Mouse (Mus musculus): ENCODE results near the gene 1700012P22Rik. TPM values are rescaled to one million over a fixed set of nuclear protein-coding genes. Genes with fewer than 3 reads are reported as not detected.

The 1700012P22Rik gene
- total RNA-seq (2021) = not detected
- long read RNA-seq, experiment 1 = 0 reads
- long read RNA-seq, experiment 2 = 0 reads

DNA sequence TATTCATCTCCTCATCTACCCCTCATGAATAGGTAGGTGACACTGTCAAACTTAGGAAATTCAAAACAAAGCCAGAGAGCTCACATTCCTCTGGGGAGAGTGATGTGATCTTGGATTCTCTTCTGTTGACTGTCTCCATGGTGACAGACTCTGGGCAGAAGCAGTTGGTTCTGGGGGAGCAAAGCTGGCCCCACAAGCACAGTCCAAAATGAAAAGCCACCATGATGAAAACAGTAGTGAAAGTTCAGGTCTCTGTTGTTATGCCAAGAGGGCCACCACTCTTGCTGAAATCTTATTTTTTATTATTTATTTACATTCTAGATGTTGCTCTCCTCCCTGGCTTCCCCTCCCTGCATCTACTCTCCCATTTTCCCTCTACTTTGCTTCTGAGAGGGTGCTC is at the start of gene 1700012P22Rik:
Gene 1700012P22Rik (minus strand): TSS at position 101 of the 400 bp plus-strand sequence.
- no peak for DNase-seq

DNA sequence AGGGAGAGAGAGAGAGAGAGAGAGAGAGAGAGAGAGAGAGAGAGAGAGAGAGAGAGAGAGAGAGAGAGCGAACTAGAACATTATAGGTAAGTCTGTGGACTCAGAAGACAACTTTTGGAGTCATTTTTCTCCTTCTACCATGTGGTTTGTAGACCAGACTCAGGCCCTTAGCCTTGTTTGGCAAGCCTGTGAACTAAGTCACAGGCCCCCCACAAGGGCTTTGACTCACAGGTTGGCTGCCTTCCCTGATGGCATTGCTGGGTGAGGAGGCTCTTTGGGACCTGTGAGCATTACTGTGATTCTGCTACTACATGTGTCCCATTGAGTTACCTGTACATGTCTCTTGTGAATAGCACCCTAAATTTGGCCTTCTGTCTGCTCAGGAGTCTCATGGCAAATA is 29.5 kb upstream of the 1700012P22Rik start:
- no peak for DNase-seq

DNA sequence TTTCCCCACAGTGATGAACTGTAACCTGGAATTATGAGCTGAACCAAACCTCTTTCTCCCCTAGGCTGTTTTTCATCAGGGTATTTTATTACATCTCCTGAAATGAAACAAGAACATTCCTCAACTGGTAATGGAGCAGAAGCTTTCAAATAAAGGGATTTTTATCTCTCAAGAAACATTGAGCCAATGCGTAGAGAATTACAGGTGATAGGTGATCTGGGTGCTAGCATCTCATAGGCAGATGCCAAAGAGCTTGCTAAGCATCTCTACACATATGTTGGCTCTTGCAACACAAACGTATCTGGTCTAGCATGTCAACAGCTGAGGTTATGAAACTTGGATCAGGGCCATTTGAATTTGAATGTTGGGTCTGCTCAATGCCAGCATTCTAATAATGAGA is 26.6 kb upstream of the 1700012P22Rik start:
- DNase-seq = no peak

DNA sequence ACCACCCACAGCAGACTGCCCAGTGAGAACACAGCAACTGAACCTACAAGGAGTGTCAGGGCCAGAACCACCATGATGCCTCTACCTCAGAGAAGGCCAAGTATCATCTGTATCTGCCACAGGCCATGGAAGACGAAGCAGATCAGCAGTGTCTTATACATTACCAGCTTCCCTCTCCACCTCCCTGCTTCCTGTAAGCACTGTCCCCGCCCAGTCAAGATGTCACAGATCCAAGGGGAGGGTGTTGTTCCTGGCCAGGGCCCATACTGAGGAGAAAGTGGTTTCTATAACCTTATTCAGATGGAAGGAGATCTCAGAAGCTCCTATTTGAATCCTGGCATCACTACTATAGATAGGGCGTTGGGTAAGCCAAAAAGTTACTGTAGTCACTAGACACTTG is 25.1 kb upstream of the 1700012P22Rik start, which contains the start of gene Aadacl3:
Gene Aadacl3 (minus strand): TSS at position 101 of the 400 bp plus-strand sequence.
- no peak for DNase-seq

DNA sequence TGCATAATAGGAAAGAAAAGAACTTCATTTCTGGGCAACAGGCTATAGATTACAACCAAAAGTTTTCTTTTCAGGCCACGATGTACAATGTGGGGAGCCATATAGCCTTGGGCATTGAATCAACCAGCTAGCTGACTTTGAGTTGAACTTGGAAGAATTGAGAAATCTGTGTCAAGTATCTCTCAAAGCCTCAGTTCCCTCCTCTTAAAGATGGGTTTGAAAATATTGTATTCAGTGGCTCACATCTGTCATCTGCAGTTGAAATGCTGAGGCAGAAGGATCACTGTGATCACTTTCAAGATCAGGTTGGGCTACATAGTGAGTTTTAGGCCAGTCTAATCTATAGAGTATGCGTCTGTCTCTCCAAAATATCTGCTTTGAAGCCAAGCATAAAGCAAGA is 14.6 kb upstream of the 1700012P22Rik start, which contains the start of gene Gm9944:
Gene Gm9944 (minus strand): TSS at position 101 of the 400 bp plus-strand sequence.
- no peak for DNase-seq

DNA sequence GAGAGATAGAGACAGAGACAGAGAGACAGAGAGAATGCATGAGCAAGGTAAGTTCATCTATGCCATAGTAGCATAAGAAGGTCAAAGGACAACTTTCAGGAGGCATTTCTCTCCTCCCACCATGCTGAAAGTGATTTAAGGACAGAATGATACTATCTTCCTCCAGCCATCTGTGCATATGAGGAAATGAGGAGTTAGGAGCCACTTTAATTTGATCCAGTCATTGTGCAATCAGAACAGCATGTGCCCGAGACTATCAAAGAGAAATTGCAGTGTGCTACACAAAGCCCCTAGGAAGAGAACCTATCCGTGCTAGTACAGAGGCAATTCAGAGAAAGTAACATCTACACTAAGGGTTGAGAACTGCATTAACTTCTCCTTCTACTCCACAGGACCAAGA is 10.0 kb upstream of the 1700012P22Rik start:
- DNase-seq = no peak

DNA sequence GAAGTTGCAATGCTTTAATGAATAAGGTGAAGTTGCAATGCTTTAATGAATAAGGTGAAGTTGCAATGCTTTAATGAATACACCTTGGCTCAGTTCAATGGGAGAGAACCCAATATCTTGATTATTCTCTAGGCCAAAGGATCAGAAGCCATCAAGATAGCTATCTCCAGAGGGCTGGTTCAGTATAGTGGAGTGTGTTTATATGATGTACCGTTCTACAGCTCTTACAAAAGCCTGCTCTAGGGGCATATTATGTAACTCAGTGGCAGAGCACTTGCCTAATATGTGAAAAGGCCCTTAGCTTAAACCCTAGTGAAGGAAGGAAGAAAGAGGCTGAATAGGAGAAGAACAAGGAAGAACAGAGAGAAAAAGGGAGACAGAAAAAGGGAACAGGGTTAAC is 3.0 kb upstream of the 1700012P22Rik start:
- DNase-seq = no peak

DNA sequence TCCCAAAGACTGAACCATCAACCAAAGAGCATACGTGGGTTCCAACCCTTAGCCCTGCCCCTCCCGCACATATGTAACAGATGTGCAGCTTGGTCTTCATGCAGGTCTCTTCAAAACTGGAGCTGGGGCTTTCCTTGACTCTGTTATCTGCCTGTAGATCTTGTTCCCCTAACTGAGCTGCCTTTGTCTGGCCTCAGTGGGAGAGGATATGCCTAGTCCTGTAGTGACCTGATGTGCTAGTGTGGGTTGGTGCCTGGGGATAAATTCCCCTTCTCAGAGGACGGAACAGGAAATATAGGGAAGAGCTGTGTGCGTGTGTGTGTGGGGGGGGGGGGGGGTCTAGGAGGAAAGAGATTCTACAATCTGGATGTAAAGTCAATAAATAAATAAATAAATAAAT is 2.5 kb upstream of the 1700012P22Rik start:
- no peak for DNase-seq

DNA sequence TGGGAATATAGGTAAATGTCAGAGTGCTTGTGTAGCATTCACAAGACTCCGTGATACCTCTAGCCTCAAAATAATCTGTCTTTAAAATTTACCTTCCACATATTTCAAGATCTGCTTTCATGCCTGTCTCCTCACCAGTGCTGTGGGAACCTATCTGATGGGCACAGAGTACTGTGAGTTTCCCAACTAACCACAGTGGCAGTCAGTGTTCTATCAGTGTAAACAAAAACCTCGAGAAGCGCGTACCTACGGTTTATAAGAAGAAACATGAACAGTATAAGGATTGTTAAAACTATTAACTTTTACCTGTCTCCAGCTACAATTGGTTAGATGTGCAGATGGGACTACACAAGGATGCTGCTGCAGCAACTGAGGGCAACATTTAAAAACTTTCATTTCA is 5.4 kb downstream of the 1700012P22Rik start:
- no peak for DNase-seq

DNA sequence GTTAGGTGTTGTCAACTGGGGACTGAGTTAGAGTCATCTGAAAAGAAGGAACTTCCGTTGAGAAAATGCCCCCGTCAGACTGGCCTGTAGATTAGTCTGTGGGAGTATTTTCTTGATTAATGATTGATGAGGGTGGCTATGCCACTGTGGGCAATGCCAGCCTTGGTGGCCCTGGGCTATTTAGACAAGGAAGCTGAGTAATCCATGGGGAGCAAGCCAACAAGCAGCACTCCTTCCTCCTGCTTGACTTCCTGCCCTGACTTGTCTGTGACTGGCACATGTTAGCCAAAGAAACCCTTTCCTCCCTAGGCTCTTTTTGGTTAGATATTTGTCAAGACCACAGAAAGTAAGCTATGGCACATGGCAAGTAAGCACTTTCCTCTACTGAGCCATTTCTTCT is 7.8 kb downstream of the 1700012P22Rik start:
- DNase-seq = no peak

DNA sequence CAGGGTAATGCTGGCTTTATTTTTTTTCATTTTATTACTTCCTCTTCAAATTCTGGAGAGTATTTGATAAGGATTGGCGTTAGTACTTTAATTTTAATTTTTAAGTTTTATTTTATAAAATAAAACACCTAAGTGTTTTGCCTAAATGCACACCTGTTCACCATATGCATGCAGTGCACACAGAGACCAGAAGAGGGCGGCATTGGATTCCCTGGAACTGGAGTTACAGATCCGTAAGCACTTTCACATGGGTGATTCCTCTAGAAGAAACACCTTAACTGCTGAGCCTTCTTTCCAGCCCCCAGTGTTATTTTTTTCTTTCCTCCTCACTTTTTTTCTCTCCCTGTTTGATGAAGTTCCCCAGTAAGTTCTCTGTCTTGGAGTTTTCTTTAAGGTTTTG is 9.7 kb downstream of the 1700012P22Rik start:
- peak; percentile 7 to 22 for DNase-seq

DNA sequence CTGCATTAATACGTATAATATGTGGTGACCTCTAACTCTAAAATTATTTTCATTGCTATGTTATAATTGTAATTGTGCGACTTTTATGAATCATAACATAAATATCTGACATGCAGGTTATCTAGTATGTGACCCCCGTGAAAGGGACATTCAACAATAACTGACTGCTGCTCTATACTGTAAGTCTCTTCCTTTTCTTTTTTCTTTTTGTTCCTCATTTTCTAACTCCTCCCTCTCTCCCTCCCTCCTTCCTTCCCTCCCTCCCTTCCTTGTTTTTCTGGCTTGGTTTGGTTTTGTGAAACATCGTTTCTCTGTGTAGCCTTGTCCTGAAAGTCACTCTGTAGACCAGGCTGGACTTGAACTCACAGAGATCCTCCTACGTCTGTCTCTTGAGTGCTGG is 14.0 kb downstream of the 1700012P22Rik start:
- DNase-seq = no peak

DNA sequence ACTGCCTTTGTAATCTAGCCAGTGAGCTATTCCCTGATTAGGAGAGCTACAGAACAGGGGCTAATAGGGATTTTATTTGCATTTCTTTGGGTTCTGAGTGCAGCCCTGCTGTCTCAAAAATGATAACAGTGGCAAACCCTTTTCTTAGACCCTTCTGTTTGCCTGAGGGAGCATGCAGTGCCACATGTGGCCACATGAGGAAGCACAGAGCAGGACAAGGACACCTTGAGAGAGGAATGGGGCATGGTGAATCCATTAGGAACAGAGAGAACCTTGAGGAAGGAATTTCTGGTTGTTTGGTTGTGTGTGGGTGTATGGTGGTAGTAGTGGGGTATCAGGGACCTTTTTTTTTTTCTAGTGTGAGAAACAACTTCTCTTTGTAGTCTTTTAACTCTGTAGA is 17.9 kb downstream of the 1700012P22Rik start:
- no peak for DNase-seq

DNA sequence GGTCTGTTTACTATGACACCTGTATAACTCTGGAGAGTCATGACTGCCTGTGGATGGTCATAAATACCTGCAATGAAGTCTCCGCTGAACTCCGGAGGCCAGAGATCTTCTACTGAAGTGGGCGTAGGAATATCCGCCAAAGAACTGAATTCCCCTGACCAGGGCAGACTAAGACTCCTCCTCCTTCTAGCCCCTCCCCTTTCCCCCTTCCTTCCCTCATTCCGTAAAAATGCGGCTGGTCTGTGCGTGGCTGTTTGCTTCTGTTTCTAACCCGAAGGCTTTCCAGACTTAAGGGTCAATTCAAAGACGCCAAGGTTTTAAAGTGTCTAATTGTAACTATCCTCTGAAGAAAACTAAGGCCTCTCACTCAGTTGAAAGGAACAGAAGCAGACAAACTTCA is 30.3 kb downstream of the 1700012P22Rik start, which contains the start of gene Pramef12:
Gene Pramef12 (minus strand): TSS at position 175 of the 400 bp plus-strand sequence.
- DNase-seq = no peak

DNA sequence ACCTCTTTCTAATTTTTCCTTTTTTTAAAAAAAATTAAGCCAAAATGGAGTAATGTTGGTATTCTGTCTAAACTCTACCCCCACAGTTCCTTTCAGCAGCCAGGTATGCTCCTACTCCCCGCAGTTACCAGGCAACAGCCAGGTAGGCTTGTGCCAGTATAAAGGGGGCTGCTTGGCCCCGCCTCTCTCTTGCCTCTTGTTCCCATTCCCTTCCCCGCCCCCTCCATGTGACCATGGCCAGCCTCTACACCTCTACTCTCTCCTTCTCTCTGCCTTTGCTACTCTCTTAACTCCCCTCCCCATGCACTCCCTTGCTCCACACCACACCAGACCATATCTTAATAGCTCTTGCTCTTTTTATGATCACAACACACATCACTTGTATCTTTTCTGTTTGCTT is 32.3 kb downstream of the 1700012P22Rik start:
- no peak for DNase-seq

DNA sequence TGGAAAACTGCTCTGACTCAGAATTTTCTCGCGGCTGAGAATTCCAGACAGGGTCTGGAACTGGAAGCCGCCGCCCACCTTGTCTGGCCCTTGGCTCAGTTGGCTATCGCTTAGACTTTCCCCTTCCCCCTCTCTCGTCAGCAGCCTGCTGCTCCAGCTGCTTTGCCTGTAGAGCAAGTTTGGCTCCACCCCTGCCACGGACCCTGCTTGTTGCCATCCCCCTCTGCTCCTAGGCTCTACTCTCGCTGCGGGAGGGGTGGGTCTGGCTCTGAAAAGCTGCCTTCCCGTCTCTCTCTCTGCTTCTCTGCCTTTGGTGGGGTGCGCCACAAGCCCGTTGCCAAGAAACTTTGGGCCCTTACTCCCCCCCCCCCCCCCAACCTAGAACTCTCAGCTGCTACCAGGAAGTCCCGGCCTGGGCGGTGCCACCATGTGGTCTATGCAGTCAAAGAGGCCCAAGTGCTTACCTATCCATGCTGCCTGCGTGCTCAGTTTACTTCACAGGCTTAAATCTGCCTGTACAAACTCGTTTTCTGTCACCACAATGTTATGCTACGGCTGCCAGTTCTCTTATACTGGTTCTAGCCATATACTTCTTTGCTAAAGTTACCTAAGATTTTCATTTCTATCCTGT is 34.0 kb downstream of the 1700012P22Rik start:
- DNase-seq = peak in 1 of 2 experiments; percentile 2

DNA sequence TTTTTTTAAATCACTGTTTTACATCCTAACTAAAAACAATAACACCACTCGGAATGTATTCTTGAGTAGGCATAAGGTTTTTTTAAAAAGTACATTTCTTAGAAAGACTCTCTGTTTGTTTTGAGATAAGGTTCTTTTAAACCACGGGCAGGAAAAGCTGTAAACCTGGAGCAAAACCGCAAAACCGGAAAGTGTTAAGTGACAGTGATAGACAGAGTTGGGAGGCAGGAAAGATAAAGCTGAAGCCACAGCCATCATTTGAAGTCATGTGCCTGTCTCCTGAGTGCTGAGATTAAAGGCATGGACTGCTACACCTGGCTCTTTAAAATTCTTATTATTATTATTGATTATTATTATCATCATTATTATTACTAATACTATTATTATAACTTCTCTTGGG is 35.9 kb downstream of the 1700012P22Rik start:
- DNase-seq = no peak

DNA sequence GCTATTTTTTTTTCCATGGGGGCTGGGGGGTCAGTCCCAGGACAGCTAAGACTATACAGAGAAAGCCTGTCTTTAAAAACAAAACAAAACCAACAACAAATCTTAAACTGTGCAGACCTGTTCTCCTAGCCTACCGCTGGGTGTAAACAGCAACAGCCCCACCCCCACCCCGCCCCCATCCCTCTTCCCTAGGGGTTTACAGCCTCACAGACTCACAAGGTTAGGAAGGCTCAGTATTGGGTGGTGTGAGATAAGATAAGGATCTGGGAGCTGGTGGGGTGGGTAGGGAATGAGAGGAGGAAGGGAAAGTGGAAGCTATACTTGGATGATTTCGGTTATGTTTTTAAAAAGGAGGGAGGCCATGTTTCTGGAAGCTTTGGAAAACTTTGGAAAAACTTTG is 42.3 kb downstream of the 1700012P22Rik start:
- DNase-seq = no peak

DNA sequence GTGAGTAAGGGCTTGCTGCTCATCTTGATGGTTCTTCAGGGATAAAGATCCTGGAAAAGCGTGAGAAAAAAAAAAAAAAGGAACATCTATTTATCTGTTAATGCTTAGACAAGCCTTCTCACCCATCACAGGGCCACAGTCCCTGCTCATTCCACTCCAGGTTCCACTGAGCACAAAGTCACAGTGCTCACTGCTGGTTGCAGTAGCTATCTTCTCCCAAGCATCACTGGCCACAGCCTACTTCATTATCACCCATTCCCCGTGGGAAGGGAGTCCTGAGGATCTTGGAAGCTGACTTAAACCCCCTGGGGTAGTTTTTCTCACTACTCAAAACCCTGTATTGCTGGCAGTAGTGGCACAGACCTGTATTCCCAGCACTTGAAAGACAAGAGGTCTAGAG is 60.7 kb downstream of the 1700012P22Rik start, which contains the start of gene Pramef20:
Gene Pramef20 (minus strand): TSS at position 23 of the 400 bp plus-strand sequence.
- DNase-seq = no peak

Other genes starting within 250 kb of the 1700012P22Rik start
- gene Oog2, start 248.1 kb downstream of the 1700012P22Rik start, total RNA-seq (2021) = not detected
- not detected for gene C87977, start 225.5 kb downstream of the 1700012P22Rik start, total RNA-seq (2021)
- gene Pramel5, start 158.3 kb downstream of the 1700012P22Rik start, total RNA-seq (2021) = not detected
- not detected for gene Gm13128, start 108.5 kb downstream of the 1700012P22Rik start, total RNA-seq (2021)
- gene Gm13119, start 80.8 kb downstream of the 1700012P22Rik start, total RNA-seq (2021) = not detected
- not detected for gene Pramef20, start 60.8 kb downstream of the 1700012P22Rik start, total RNA-seq (2021)
- not detected for gene Pramef12, start 30.3 kb downstream of the 1700012P22Rik start, total RNA-seq (2021)
- gene Gm9944, start 14.5 kb upstream of the 1700012P22Rik start, total RNA-seq (2021) = not detected
- gene Aadacl3, start 25.0 kb upstream of the 1700012P22Rik start, total RNA-seq (2021) = not detected
- gene 9430007A20Rik, start 81.0 kb upstream of the 1700012P22Rik start, total RNA-seq (2021) = not detected
- not detected for gene Gm13124, start 126.4 kb upstream of the 1700012P22Rik start, total RNA-seq (2021)
- not detected for gene Aadacl4, start 174.9 kb upstream of the 1700012P22Rik start, total RNA-seq (2021)
- gene Gm436, start 247.6 kb upstream of the 1700012P22Rik start, total RNA-seq (2021) = not detected